Mouse (Mus musculus): ENCODE data around the gene 4930539E08Rik. TPM values are rescaled to one million over a fixed set of nuclear protein-coding genes. Genes with fewer than 3 reads are reported as not detected.

The 4930539E08Rik gene
- polyA plus RNA-seq, 1 experiment from 2014 or later = 0.25 TPM

GRCm38 (mm10) chr17:28926866-28927635 is 11.9 kb upstream of the 4930539E08Rik start:
- 50% methylated on average over 15 of the region's 15 CpGs for WGBS
- H3K36me3 ChIP-seq = no peaks in the 10 kb centered on the region
- H3K4me1 ChIP-seq (replicated peaks) = peaks cover 18% of the 10 kb centered on the region
- no peaks in the 10 kb centered on the region for H3K9me3 ChIP-seq
- no peak for ATAC-seq (ENCODE audit: low read depth)
- no peak overlapping the region for H3K4me3 ChIP-seq
- H3K9ac ChIP-seq = no peak overlapping the region
- H3K4me2 ChIP-seq = no peak overlapping the region
- H3K27ac ChIP-seq (replicated peaks) = no peak overlapping the region
- no peaks in the 10 kb centered on the region for H3K27me3 ChIP-seq

GRCm38 (mm10) chr17:28926380-28926779 is 11.3 kb upstream of the 4930539E08Rik start:
- H3K9me3 ChIP-seq = no peaks in the 10 kb centered on the region
- no peak overlapping the region for H3K4me3 ChIP-seq
- no peak for ATAC-seq (ENCODE audit: low read depth)
- H3K4me2 ChIP-seq = no peak overlapping the region
- no peak overlapping the region for H3K9ac ChIP-seq
- no peak overlapping the region for H3K27ac ChIP-seq (replicated peaks)
- no peaks in the 10 kb centered on the region for H3K27me3 ChIP-seq
- 16% methylated on average over 13 of the region's 13 CpGs for WGBS
- no peaks in the 10 kb centered on the region for H3K36me3 ChIP-seq
- peaks cover 18% of the 10 kb centered on the region for H3K4me1 ChIP-seq (replicated peaks)

- Histone ChIP-seq H3K36me3 (no peaks in the 10 kb centered on the region), H3K9ac (no peak overlapping the region), H3K27ac (replicated peaks) (no peak overlapping the region), H3K4me3 (no peak overlapping the region), H3K9me3 (no peaks in the 10 kb centered on the region), H3K4me1 (replicated peaks) (peaks cover 9% of the 10 kb centered on the region; the same call in 1 of the 2 replicates), H3K27me3 (no peaks in the 10 kb centered on the region), H3K4me2 (no peak overlapping the region)
- 84% methylated on average over 8 of the region's 8 CpGs for WGBS
- ATAC-seq (ENCODE audit: low read depth) = no peak
Observed at GRCm38 (mm10) chr17:28924957-28925595, 10.0 kb upstream of the 4930539E08Rik start.

- Histone ChIP-seq H3K9ac (no peak overlapping the region), H3K36me3 (no peaks in the 10 kb centered on the region), H3K4me1 (replicated peaks) (0 out of 2 replicates have a peak, but pooled peaks cover 7% of the 10 kb centered on the region), H3K27me3 (no peaks in the 10 kb centered on the region), H3K4me2 (no peak overlapping the region), H3K9me3 (no peaks in the 10 kb centered on the region), H3K27ac (replicated peaks) (no peak overlapping the region), H3K4me3 (no peak overlapping the region)
- no peak for ATAC-seq (ENCODE audit: low read depth)
- 65% methylated on average over 6 of the region's 6 CpGs for WGBS
Observed at GRCm38 (mm10) chr17:28922096-28922495, 7.0 kb upstream of the 4930539E08Rik start.

- ATAC-seq (ENCODE audit: low read depth) = no peak
- H3K27me3 ChIP-seq = no peaks in the 10 kb centered on the region
- H3K4me3 ChIP-seq = no peak overlapping the region
- no peak overlapping the region for H3K9ac ChIP-seq
- H3K27ac ChIP-seq (replicated peaks) = no peak overlapping the region
- H3K9me3 ChIP-seq = no peaks in the 10 kb centered on the region
- 0 out of 2 replicates have a peak, but pooled peaks cover 7% of the 10 kb centered on the region for H3K4me1 ChIP-seq (replicated peaks)
- H3K4me2 ChIP-seq = no peak overlapping the region
- no peaks in the 10 kb centered on the region for H3K36me3 ChIP-seq
- WGBS = 83% methylated on average over 8 of the region's 8 CpGs
Observed at GRCm38 (mm10) chr17:28921086-28921485, 6.0 kb upstream of the 4930539E08Rik start.

- Histone ChIP-seq H3K36me3 (no peaks in the 10 kb centered on the region), H3K4me3 (no peak overlapping the region), H3K27me3 (no peaks in the 10 kb centered on the region), H3K27ac (replicated peaks) (no peak overlapping the region), H3K9me3 (no peaks in the 10 kb centered on the region), H3K9ac (no peak overlapping the region), H3K4me1 (replicated peaks) (no peaks in the 10 kb centered on the region), H3K4me2 (no peak overlapping the region)
- 91% methylated on average over 1 of the region's 1 CpGs for WGBS
- ATAC-seq (ENCODE audit: low read depth) = no peak
Observed at GRCm38 (mm10) chr17:28916520-28916919, 1.4 kb upstream of the 4930539E08Rik start.

GRCm38 (mm10) chr17:28913940-28914339 is 1.2 kb downstream of the 4930539E08Rik start:
- no peaks in the 10 kb centered on the region for H3K36me3 ChIP-seq
- peaks cover 16% of the 10 kb centered on the region for H3K27me3 ChIP-seq
- H3K4me1 ChIP-seq (replicated peaks) = peaks cover 8% of the 10 kb centered on the region
- no peak overlapping the region for H3K9ac ChIP-seq
- H3K9me3 ChIP-seq = no peaks in the 10 kb centered on the region
- no peak overlapping the region for H3K4me2 ChIP-seq
- ATAC-seq (ENCODE audit: low read depth) = no peak
- H3K4me3 ChIP-seq = no peak overlapping the region
- H3K27ac ChIP-seq (replicated peaks) = no peak overlapping the region
- WGBS = 86% methylated on average over 6 of the region's 6 CpGs

- Histone ChIP-seq H3K27me3 (peaks cover 16% of the 10 kb centered on the region), H3K9ac (no peak overlapping the region), H3K4me2 (no peak overlapping the region), H3K27ac (replicated peaks) (no peak overlapping the region), H3K9me3 (no peaks in the 10 kb centered on the region), H3K4me1 (replicated peaks) (peaks cover 8% of the 10 kb centered on the region), H3K36me3 (no peaks in the 10 kb centered on the region), H3K4me3 (no peak overlapping the region)
- WGBS = 67% methylated on average over 5 of the region's 5 CpGs
- ATAC-seq (ENCODE audit: low read depth) = no peak
Observed at GRCm38 (mm10) chr17:28913200-28913599, 1.9 kb downstream of the 4930539E08Rik start.

- ATAC-seq (ENCODE audit: low read depth) = no peak
- no peak overlapping the region for H3K9ac ChIP-seq
- peaks cover 16% of the 10 kb centered on the region for H3K27me3 ChIP-seq
- H3K27ac ChIP-seq (replicated peaks) = no peak overlapping the region
- no peak overlapping the region for H3K4me3 ChIP-seq
- H3K4me2 ChIP-seq = peak overlapping the region; percentile 45; the same call in 1 of the 2 replicates
- H3K9me3 ChIP-seq = no peaks in the 10 kb centered on the region
- WGBS = 32% methylated on average over 7 of the region's 7 CpGs
- H3K4me1 ChIP-seq (replicated peaks) = peaks cover 10% of the 10 kb centered on the region
- H3K36me3 ChIP-seq = no peaks in the 10 kb centered on the region
Observed at GRCm38 (mm10) chr17:28910139-28910538, 5.0 kb downstream of the 4930539E08Rik start.

- Histone ChIP-seq H3K4me2 (peak overlapping the region; percentile 45), H3K4me1 (replicated peaks) (peaks cover 17% of the 10 kb centered on the region), H3K9me3 (no peaks in the 10 kb centered on the region), H3K27me3 (peaks cover 16% of the 10 kb centered on the region), H3K36me3 (no peaks in the 10 kb centered on the region), H3K27ac (replicated peaks) (no peak overlapping the region), H3K4me3 (peak overlapping the region; percentile 15; the same call in 1 of the 2 replicates), H3K9ac (no peak overlapping the region; the same call in 1 of the 2 replicates)
- no peak for ATAC-seq (ENCODE audit: low read depth)
- WGBS = 7% methylated on average over 29 of the region's 29 CpGs
Observed at GRCm38 (mm10) chr17:28909252-28909941, 5.7 kb downstream of the 4930539E08Rik start.

GRCm38 (mm10) chr17:28907959-28908358 is 7.2 kb downstream of the 4930539E08Rik start:
- H3K27me3 ChIP-seq = peaks cover 16% of the 10 kb centered on the region
- H3K4me2 ChIP-seq = no peak overlapping the region
- WGBS = 80% methylated on average over 7 of the region's 7 CpGs
- peaks cover 20% of the 10 kb centered on the region for H3K4me1 ChIP-seq (replicated peaks)
- no peak overlapping the region for H3K9ac ChIP-seq
- no peak for ATAC-seq (ENCODE audit: low read depth)
- H3K9me3 ChIP-seq = no peaks in the 10 kb centered on the region
- no peak overlapping the region for H3K4me3 ChIP-seq
- no peak overlapping the region for H3K27ac ChIP-seq (replicated peaks)
- H3K36me3 ChIP-seq = no peaks in the 10 kb centered on the region

GRCm38 (mm10) chr17:28905377-28905916 is 9.7 kb downstream of the 4930539E08Rik start:
- H3K4me3 ChIP-seq = no peak overlapping the region
- H3K9ac ChIP-seq = peak overlapping the region; percentile 38; the same call in 1 of the 2 replicates
- H3K4me2 ChIP-seq = no peak overlapping the region
- WGBS = 74% methylated on average over 13 of the region's 13 CpGs
- no peaks in the 10 kb centered on the region for H3K9me3 ChIP-seq
- ATAC-seq (ENCODE audit: low read depth) = no peak
- peak overlapping the region; percentile 80 for H3K27ac ChIP-seq (replicated peaks)
- H3K36me3 ChIP-seq = no peaks in the 10 kb centered on the region
- H3K4me1 ChIP-seq (replicated peaks) = peaks cover 20% of the 10 kb centered on the region
- H3K27me3 ChIP-seq = peaks cover 15% of the 10 kb centered on the region
